Mouse (Mus musculus): ENCODE measurements around the gene Slc38a1. TPM values are rescaled to one million over a fixed set of nuclear protein-coding genes. Genes with fewer than 3 reads are reported as not detected.

Gene Slc38a1
- polyA plus RNA-seq, 1 experiment from 2014 or later: 70.4 TPM

GRCm38 (mm10) chr15:96607422-96607821 lies 35.3 kb downstream of the Slc38a1 start:
- ATAC-seq (ENCODE audit: extremely low read depth, insufficient number of reproducible peaks, low FRiP score, low TSS enrichment): no peak
- H3K9me3 ChIP-seq: no peaks in the 10 kb centered on the region
- H3K27me3 ChIP-seq (replicated peaks): no peaks in the 10 kb centered on the region
- no peak overlapping the region for H3K27ac ChIP-seq (replicated peaks)
- no peak overlapping the region for H3K4me2 ChIP-seq
- peaks cover 70% of the 10 kb centered on the region for H3K36me3 ChIP-seq
- H3K4me3 ChIP-seq: no peak overlapping the region
- H3K9ac ChIP-seq: no peak overlapping the region
- WGBS: 88% methylated on average over 5 of the region's 5 CpGs
- H3K4me1 ChIP-seq: peaks cover 31% of the 10 kb centered on the region

- 51% methylated on average over 10 of the region's 10 CpGs for WGBS
- peak; percentile 49; the same call in 1 of the 2 replicates for ATAC-seq (ENCODE audit: extremely low read depth, insufficient number of reproducible peaks, low FRiP score, low TSS enrichment)
- H3K4me1 ChIP-seq: peaks cover 51% of the 10 kb centered on the region
- H3K4me3 ChIP-seq: no peak overlapping the region
- H3K27me3 ChIP-seq (replicated peaks): no peaks in the 10 kb centered on the region
- H3K4me2 ChIP-seq: peak overlapping the region; percentile 6; the same call in 1 of the 2 replicates
- H3K9ac ChIP-seq: peak overlapping the region; percentile 58
- H3K9me3 ChIP-seq: no peaks in the 10 kb centered on the region
- peaks cover 65% of the 10 kb centered on the region for H3K36me3 ChIP-seq
- H3K27ac ChIP-seq (replicated peaks): peak overlapping the region; percentile 72
Observed at GRCm38 (mm10) chr15:96604282-96604681, 38.4 kb downstream of the Slc38a1 start.

GRCm38 (mm10) chr15:96602043-96602442 lies 40.7 kb downstream of the Slc38a1 start:
- H3K4me2 ChIP-seq: peak overlapping the region; percentile 26
- ATAC-seq (ENCODE audit: extremely low read depth, insufficient number of reproducible peaks, low FRiP score, low TSS enrichment): no peak
- no peaks in the 10 kb centered on the region for H3K27me3 ChIP-seq (replicated peaks)
- H3K9me3 ChIP-seq: no peaks in the 10 kb centered on the region
- H3K4me3 ChIP-seq: no peak overlapping the region
- H3K27ac ChIP-seq (replicated peaks): peak overlapping the region; percentile 55
- peaks cover 54% of the 10 kb centered on the region for H3K36me3 ChIP-seq
- peak overlapping the region; percentile 48 for H3K9ac ChIP-seq
- WGBS: 55% methylated on average over 16 of the region's 16 CpGs
- peaks cover 74% of the 10 kb centered on the region for H3K4me1 ChIP-seq

GRCm38 (mm10) chr15:96599852-96600781 lies 42.6 kb downstream of the Slc38a1 start:
- Histone ChIP-seq H3K27me3 (replicated peaks) (no peaks in the 10 kb centered on the region), H3K9me3 (no peaks in the 10 kb centered on the region), H3K4me1 (peaks cover 70% of the 10 kb centered on the region), H3K4me2 (no peak overlapping the region), H3K27ac (replicated peaks) (no peak overlapping the region; the same call in 1 of the 2 replicates), H3K9ac (no peak overlapping the region), H3K36me3 (peaks cover 42% of the 10 kb centered on the region), H3K4me3 (no peak overlapping the region)
- no peak for ATAC-seq (ENCODE audit: extremely low read depth, insufficient number of reproducible peaks, low FRiP score, low TSS enrichment)
- WGBS: 86% methylated on average over 21 of the region's 21 CpGs

- Histone ChIP-seq H3K36me3 (peaks cover 42% of the 10 kb centered on the region), H3K27me3 (replicated peaks) (no peaks in the 10 kb centered on the region), H3K4me3 (no peak overlapping the region), H3K9ac (no peak overlapping the region), H3K4me1 (peaks cover 69% of the 10 kb centered on the region), H3K27ac (replicated peaks) (peak overlapping the region; percentile 43), H3K9me3 (no peaks in the 10 kb centered on the region), H3K4me2 (no peak overlapping the region)
- WGBS: 53% methylated on average over 11 of the region's 11 CpGs
- ATAC-seq (ENCODE audit: extremely low read depth, insufficient number of reproducible peaks, low FRiP score, low TSS enrichment): no peak
Observed at GRCm38 (mm10) chr15:96598888-96599578, 43.7 kb downstream of the Slc38a1 start.

GRCm38 (mm10) chr15:96597116-96597515 lies 45.6 kb downstream of the Slc38a1 start:
- no peak for ATAC-seq (ENCODE audit: extremely low read depth, insufficient number of reproducible peaks, low FRiP score, low TSS enrichment)
- no peak overlapping the region for H3K4me2 ChIP-seq
- no peaks in the 10 kb centered on the region for H3K9me3 ChIP-seq
- peaks cover 50% of the 10 kb centered on the region for H3K36me3 ChIP-seq
- H3K9ac ChIP-seq: no peak overlapping the region
- WGBS: 87% methylated on average over 9 of the region's 9 CpGs
- H3K27me3 ChIP-seq (replicated peaks): no peaks in the 10 kb centered on the region
- no peak overlapping the region for H3K27ac ChIP-seq (replicated peaks)
- H3K4me3 ChIP-seq: no peak overlapping the region
- peaks cover 73% of the 10 kb centered on the region for H3K4me1 ChIP-seq

GRCm38 (mm10) chr15:96594316-96594715 lies 48.4 kb downstream of the Slc38a1 start:
- peaks cover 50% of the 10 kb centered on the region for H3K36me3 ChIP-seq
- no peak overlapping the region for H3K9ac ChIP-seq
- H3K27me3 ChIP-seq (replicated peaks): no peaks in the 10 kb centered on the region
- 0 out of 2 replicates have a peak overlapping the region, but pooled peaks have one; percentile 10 for H3K27ac ChIP-seq (replicated peaks)
- H3K4me2 ChIP-seq: no peak overlapping the region
- 85% methylated on average over 7 of the region's 7 CpGs for WGBS
- H3K4me3 ChIP-seq: no peak overlapping the region
- no peaks in the 10 kb centered on the region for H3K9me3 ChIP-seq
- ATAC-seq (ENCODE audit: extremely low read depth, insufficient number of reproducible peaks, low FRiP score, low TSS enrichment): no peak
- H3K4me1 ChIP-seq: peaks cover 68% of the 10 kb centered on the region

GRCm38 (mm10) chr15:96593866-96594265 lies 48.8 kb downstream of the Slc38a1 start:
- Histone ChIP-seq H3K36me3 (peaks cover 51% of the 10 kb centered on the region), H3K27me3 (replicated peaks) (no peaks in the 10 kb centered on the region), H3K4me2 (no peak overlapping the region), H3K9ac (peak overlapping the region; percentile 24; the same call in 1 of the 2 replicates), H3K9me3 (no peaks in the 10 kb centered on the region), H3K4me1 (peaks cover 64% of the 10 kb centered on the region), H3K4me3 (no peak overlapping the region), H3K27ac (replicated peaks) (0 out of 2 replicates have a peak overlapping the region, but pooled peaks have one; percentile 24)
- no peak for ATAC-seq (ENCODE audit: extremely low read depth, insufficient number of reproducible peaks, low FRiP score, low TSS enrichment)
- WGBS: 73% methylated on average over 7 of the region's 7 CpGs

GRCm38 (mm10) chr15:96593457-96593856 lies 49.3 kb downstream of the Slc38a1 start:
- WGBS: 64% methylated on average over 6 of the region's 6 CpGs
- Histone ChIP-seq H3K4me1 (peaks cover 60% of the 10 kb centered on the region), H3K4me3 (no peak overlapping the region), H3K9ac (peak overlapping the region; percentile 24; the same call in 1 of the 2 replicates), H3K4me2 (no peak overlapping the region), H3K27ac (replicated peaks) (0 out of 2 replicates have a peak overlapping the region, but pooled peaks have one; percentile 32), H3K36me3 (peaks cover 55% of the 10 kb centered on the region), H3K27me3 (replicated peaks) (no peaks in the 10 kb centered on the region), H3K9me3 (no peaks in the 10 kb centered on the region)
- no peak for ATAC-seq (ENCODE audit: extremely low read depth, insufficient number of reproducible peaks, low FRiP score, low TSS enrichment)

- Histone ChIP-seq H3K9me3 (no peaks in the 10 kb centered on the region), H3K4me2 (no peak overlapping the region), H3K4me3 (no peak overlapping the region), H3K9ac (no peak overlapping the region; the same call in 1 of the 2 replicates), H3K36me3 (peaks cover 56% of the 10 kb centered on the region), H3K27me3 (replicated peaks) (no peaks in the 10 kb centered on the region), H3K27ac (replicated peaks) (peak overlapping the region; percentile 32; the same call in 1 of the 2 replicates), H3K4me1 (peaks cover 55% of the 10 kb centered on the region)
- ATAC-seq (ENCODE audit: extremely low read depth, insufficient number of reproducible peaks, low FRiP score, low TSS enrichment): no peak
- 83% methylated on average over 13 of the region's 13 CpGs for WGBS
Observed at GRCm38 (mm10) chr15:96592976-96593375, 49.7 kb downstream of the Slc38a1 start.

- Histone ChIP-seq H3K4me1 (peaks cover 45% of the 10 kb centered on the region), H3K27me3 (replicated peaks) (no peaks in the 10 kb centered on the region), H3K9me3 (no peaks in the 10 kb centered on the region), H3K4me3 (no peak overlapping the region), H3K9ac (no peak overlapping the region), H3K27ac (replicated peaks) (peak overlapping the region; percentile 36; the same call in 1 of the 2 replicates), H3K36me3 (peaks cover 62% of the 10 kb centered on the region), H3K4me2 (no peak overlapping the region)
- ATAC-seq (ENCODE audit: extremely low read depth, insufficient number of reproducible peaks, low FRiP score, low TSS enrichment): no peak
- 79% methylated on average over 10 of the region's 10 CpGs for WGBS
Observed at GRCm38 (mm10) chr15:96591876-96592417, 50.8 kb downstream of the Slc38a1 start.

Data from heart, embryonic 13.5 days (tissue).